Mouse (Mus musculus) limb, embryonic 15.5 days (tissue): ENCODE results near the gene Faim. TPM values are rescaled to one million over a fixed set of nuclear protein-coding genes. Genes with fewer than 3 reads are reported as not detected.
A peak's percentile ranks its signal among the peaks of the same experiment; 100 is the strongest.

Experiments used
- ATAC-seq: fragments of 200-750 bp; cut with Nextera tagmentation; 2 replicates; pipeline ENCODE4 v1.8.0; 2017; ENCODE audit warnings: low read depth, moderate TSS enrichment; ENCODE audit not compliant: insufficient number of reproducible peaks, low FRiP score, low TSS enrichment
- H3K27ac ChIP-seq: fragments of 300-500 bp; sonication (generic); 2 replicates; pipeline ENCODE4 v1.5.1; 2015; ENCODE audit warnings: moderate library complexity, mild to moderate bottlenecking, inconsistent platforms
- H3K27me3 ChIP-seq: fragments of 300-500 bp; sonication (generic); 2 replicates; pipeline ENCODE4 v1.6.1; 2015; ENCODE audit warnings: inconsistent platforms
- H3K36me3 ChIP-seq: fragments of 300-500 bp; sonication (generic); 2 replicates; pipeline ENCODE4 v1.6.1; 2015; ENCODE audit warnings: inconsistent platforms
- H3K4me1 ChIP-seq: fragments of 300-500 bp; sonication (generic); 2 replicates; pipeline ENCODE4 v1.6.1; 2015; ENCODE audit warnings: inconsistent platforms
- H3K4me2 ChIP-seq: fragments of 300-500 bp; sonication (generic); 2 replicates; pipeline ENCODE4 v1.6.1; 2015; ENCODE audit warnings: mild to moderate bottlenecking, inconsistent platforms
- H3K4me3 ChIP-seq: fragments of 300-500 bp; sonication (generic); 2 replicates; pipeline ENCODE4 v1.5.1; 2015; ENCODE audit warnings: mild to moderate bottlenecking, inconsistent platforms
- H3K9ac ChIP-seq: fragments of 300-500 bp; sonication (generic); 2 replicates; pipeline ENCODE4 v1.6.1; 2015; ENCODE audit warnings: inconsistent platforms
- H3K9me3 ChIP-seq: fragments of 300-500 bp; sonication (generic); 2 replicates; pipeline ENCODE4 v1.6.1; 2016; ENCODE audit warnings: inconsistent platforms
- WGBS: fragments of 180-500 bp; shearing (Covaris S2); methylation state at CpG from one replicate; pipeline ENCODE4 v1.1.7; 2015; 5-methylcytosine and 5-hydroxymethylcytosine counted together
- polyA plus RNA-seq: library from polyadenylated mRNA; unstranded; fragments of >200 nt; fragmentation: Nextera tagmentation; extraction: Ambion mirVana; gene quantifications from 2 replicates; pipeline ENCODE4 v1.2.1, GENCODE M21; 2015

The Faim gene
- polyA plus RNA-seq, 1 experiment from 2014 or later, result 34.0 TPM

- no peak overlapping the region for H3K4me2 ChIP-seq
- no peak overlapping the region for H3K27ac ChIP-seq
- H3K4me1 ChIP-seq, result peaks cover 30% of the 10 kb centered on the region
- no peak for ATAC-seq
- H3K9ac ChIP-seq, result no peak overlapping the region
- WGBS, result 7% methylated on average over 6 of the region's 6 CpGs
- no peaks in the 10 kb centered on the region for H3K36me3 ChIP-seq
- peaks cover 96% of the 10 kb centered on the region for H3K27me3 ChIP-seq
- no peaks in the 10 kb centered on the region for H3K9me3 ChIP-seq
- H3K4me3 ChIP-seq, result no peak overlapping the region
Observed at GRCm38 (mm10) chr9:98958628-98959027, 27.5 kb upstream of the Faim start.

- Histone ChIP-seq H3K4me3 (no peak overlapping the region), H3K4me2 (no peak overlapping the region), H3K4me1 (peaks cover 26% of the 10 kb centered on the region), H3K36me3 (no peaks in the 10 kb centered on the region), H3K9ac (no peak overlapping the region), H3K9me3 (no peaks in the 10 kb centered on the region), H3K27ac (no peak overlapping the region), H3K27me3 (peaks cover 94% of the 10 kb centered on the region)
- no peak for ATAC-seq
- WGBS, result 29% methylated on average over 3 of the region's 3 CpGs
Observed at GRCm38 (mm10) chr9:98959851-98960250, 26.3 kb upstream of the Faim start.

DNA sequence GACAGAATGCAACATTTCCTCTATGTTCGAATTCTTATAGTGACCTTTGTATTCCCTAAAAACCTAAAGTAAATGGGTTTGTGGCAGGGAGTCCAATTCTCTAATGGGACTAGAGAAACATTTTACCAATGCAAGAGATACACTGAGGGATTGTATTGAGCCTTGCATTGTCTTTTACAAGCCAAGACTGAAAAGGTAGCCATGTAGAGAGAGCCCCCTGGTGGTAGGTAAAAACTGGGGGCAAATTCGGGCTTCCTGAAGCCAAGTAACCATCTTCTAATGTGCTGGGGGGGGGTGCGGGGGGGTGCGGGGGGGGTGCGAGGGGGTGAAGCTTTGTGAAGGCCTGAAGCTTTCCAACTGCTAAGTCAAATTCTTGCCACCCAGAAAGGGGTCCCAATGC is 25.8 kb upstream of the Faim start:
- Histone ChIP-seq H3K4me2 (no peak overlapping the region), H3K27ac (no peak overlapping the region), H3K4me3 (no peak overlapping the region), H3K27me3 (peaks cover 94% of the 10 kb centered on the region), H3K9me3 (no peaks in the 10 kb centered on the region), H3K9ac (no peak overlapping the region), H3K4me1 (peaks cover 23% of the 10 kb centered on the region), H3K36me3 (no peaks in the 10 kb centered on the region)
- no peak for ATAC-seq
- 12% methylated on average over 5 of the region's 5 CpGs for WGBS

DNA sequence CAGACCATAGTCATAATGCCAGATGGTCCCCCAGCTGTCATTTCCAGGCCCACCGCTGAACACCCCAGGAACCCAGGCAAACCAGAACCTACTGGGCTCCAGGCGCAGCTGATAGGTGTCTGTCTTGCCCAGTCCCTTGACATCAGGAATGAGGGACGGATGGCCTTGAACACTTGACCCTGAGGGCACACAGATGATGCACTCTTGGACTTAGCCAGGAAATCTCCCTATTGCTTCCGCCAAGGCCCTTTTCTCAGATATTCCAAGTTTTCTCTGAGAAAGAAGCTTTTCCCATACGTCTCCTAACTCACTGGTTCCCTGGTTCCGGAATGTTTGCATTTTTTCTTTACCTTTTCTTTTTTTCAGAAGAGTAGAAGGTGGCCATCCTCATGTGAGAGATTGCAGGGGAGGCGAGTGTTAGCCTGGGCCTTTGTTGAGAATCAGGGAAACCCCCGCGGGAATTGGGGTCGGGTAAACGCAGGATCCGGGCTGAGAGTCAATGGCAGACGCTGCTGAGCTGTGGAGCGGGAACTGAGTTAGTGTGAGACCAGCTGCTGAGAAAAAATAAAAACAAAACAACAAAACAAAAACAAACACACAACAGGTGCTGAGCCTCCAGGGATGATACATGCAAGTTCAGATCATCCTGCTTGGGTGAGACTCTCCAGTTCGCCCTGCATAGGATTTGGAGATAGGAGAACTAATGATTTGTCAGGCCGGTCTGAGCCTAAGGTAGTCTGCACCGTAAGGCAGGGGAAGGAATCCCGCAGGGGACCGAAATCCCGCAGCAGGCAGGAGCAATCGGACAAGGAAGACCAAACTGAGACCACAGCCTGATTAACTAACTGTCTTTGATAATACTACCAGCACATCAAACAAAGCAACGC is 24.3 kb upstream of the Faim start:
- H3K9me3 ChIP-seq, result no peaks in the 10 kb centered on the region
- H3K27me3 ChIP-seq, result peaks cover 91% of the 10 kb centered on the region
- H3K36me3 ChIP-seq, result no peaks in the 10 kb centered on the region
- peaks cover 9% of the 10 kb centered on the region for H3K4me1 ChIP-seq
- no peak overlapping the region for H3K9ac ChIP-seq
- WGBS, result 7% methylated on average over 22 of the region's 22 CpGs
- no peak overlapping the region for H3K4me3 ChIP-seq
- H3K4me2 ChIP-seq, result no peak overlapping the region
- ATAC-seq, result no peak
- H3K27ac ChIP-seq, result no peak overlapping the region

DNA sequence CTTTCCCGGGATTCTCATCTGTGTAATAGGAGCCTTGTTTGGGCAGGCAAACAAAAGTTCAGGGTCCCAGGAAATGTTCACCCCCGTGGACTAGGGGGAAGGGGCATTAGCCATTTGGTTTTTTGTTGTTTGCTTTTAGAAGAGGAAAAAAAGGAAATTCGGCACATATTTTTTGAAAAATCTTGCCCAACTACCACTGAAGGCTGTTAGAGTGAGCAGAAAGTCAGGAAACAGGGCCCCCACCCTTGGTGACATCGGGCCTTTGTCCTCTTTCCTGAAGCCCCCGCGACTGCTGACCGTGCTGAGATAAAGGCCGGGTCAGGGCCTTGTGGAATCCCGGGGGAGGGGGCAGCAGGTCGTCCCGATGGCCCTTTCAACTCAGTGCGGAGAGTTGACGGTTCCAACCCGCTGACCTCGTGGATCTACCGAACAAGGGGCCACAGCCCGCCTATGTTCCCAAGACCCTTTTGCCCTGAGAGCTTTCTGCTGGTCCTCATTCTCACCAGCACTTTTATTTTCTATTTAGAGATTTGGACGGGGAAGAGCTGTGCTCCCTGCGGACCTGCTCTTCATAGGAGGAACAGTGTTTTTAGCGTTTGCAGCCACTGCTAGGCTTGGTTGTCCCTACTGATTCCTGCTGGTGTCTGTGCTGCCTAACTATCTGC is 23.6 kb upstream of the Faim start:
- Histone ChIP-seq H3K9me3 (no peaks in the 10 kb centered on the region), H3K4me2 (no peak overlapping the region), H3K4me3 (no peak overlapping the region), H3K27me3 (peaks cover 92% of the 10 kb centered on the region), H3K36me3 (no peaks in the 10 kb centered on the region), H3K4me1 (peaks cover 4% of the 10 kb centered on the region; the same call in 1 of the 2 replicates), H3K9ac (no peak overlapping the region), H3K27ac (no peak overlapping the region)
- WGBS, result under 1% methylated on average over 20 of the region's 20 CpGs
- no peak for ATAC-seq

- ATAC-seq, result no peak
Observed at GRCm38 (mm10) chr9:98963661-98964060, 22.5 kb upstream of the Faim start.

GRCm38 (mm10) chr9:98965084-98965483 is 21.1 kb upstream of the Faim start:
- H3K4me2 ChIP-seq, result no peak overlapping the region
- H3K4me1 ChIP-seq, result peaks cover 4% of the 10 kb centered on the region; the same call in 1 of the 2 replicates
- peaks cover 81% of the 10 kb centered on the region for H3K27me3 ChIP-seq
- no peak overlapping the region for H3K9ac ChIP-seq
- WGBS, result 2% methylated on average over 18 of the region's 18 CpGs
- no peaks in the 10 kb centered on the region for H3K36me3 ChIP-seq
- no peak overlapping the region for H3K4me3 ChIP-seq
- ATAC-seq, result no peak
- no peaks in the 10 kb centered on the region for H3K9me3 ChIP-seq
- no peak overlapping the region for H3K27ac ChIP-seq

More at GRCm38 (mm10) chr9:98963661-98964060, 22.5 kb upstream of the Faim start:
- no peak overlapping the region for H3K9ac ChIP-seq
- H3K9me3 ChIP-seq, result no peaks in the 10 kb centered on the region
- no peak overlapping the region for H3K4me2 ChIP-seq
- H3K27ac ChIP-seq, result no peak overlapping the region
- H3K4me1 ChIP-seq, result peaks cover 4% of the 10 kb centered on the region; the same call in 1 of the 2 replicates
- H3K36me3 ChIP-seq, result no peaks in the 10 kb centered on the region
- H3K27me3 ChIP-seq, result peaks cover 85% of the 10 kb centered on the region
- H3K4me3 ChIP-seq, result no peak overlapping the region
- WGBS, result 6% methylated on average over 18 of the region's 18 CpGs

DNA sequence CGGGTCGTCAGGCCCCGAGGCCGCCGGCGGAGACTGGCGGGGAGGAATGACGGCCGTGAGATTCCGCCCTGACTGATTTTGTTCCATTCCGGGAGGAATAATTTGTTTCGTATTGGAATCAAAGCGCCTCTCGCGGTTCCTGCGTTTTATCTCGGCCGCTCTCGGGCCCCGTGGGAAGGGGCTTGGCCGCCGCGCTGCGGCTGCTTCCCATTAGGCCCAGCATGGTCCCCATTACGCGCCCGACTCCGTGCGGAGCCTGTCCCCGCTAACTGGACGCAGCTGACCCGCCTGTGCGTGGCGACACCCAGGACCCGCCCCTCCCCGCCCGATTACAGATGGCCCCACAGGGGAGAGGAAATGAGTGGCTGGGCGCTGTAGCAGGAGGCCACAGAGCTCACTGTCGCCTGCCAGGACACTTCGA is 13.1 kb upstream of the Faim start:
- Histone ChIP-seq H3K4me1 (peaks cover 10% of the 10 kb centered on the region), H3K4me2 (peak overlapping the region; percentile 78), H3K27me3 (peaks cover 74% of the 10 kb centered on the region), H3K9me3 (no peaks in the 10 kb centered on the region), H3K9ac (no peak overlapping the region), H3K27ac (no peak overlapping the region), H3K4me3 (peak overlapping the region; percentile 40), H3K36me3 (no peaks in the 10 kb centered on the region)
- ATAC-seq, result peak; percentile 58; the same call in 1 of the 2 replicates
- under 1% methylated on average over 40 of the region's 40 CpGs for WGBS

GRCm38 (mm10) chr9:98973561-98973960 is 12.6 kb upstream of the Faim start:
- no peak for ATAC-seq
- Histone ChIP-seq H3K4me1 (peaks cover 10% of the 10 kb centered on the region), H3K4me2 (peak overlapping the region; percentile 78), H3K9ac (no peak overlapping the region), H3K4me3 (peak overlapping the region; percentile 40), H3K9me3 (no peaks in the 10 kb centered on the region), H3K27me3 (peaks cover 74% of the 10 kb centered on the region), H3K36me3 (no peaks in the 10 kb centered on the region), H3K27ac (no peak overlapping the region)
- 6% methylated on average over 7 of the region's 7 CpGs for WGBS

- WGBS, result 29% methylated on average over 2 of the region's 2 CpGs
- no peak for ATAC-seq
- Histone ChIP-seq H3K27ac (no peak overlapping the region), H3K9ac (no peak overlapping the region), H3K27me3 (peaks cover 65% of the 10 kb centered on the region), H3K4me1 (peaks cover 13% of the 10 kb centered on the region), H3K9me3 (no peaks in the 10 kb centered on the region), H3K4me3 (no peak overlapping the region), H3K4me2 (no peak overlapping the region), H3K36me3 (no peaks in the 10 kb centered on the region)
Observed at GRCm38 (mm10) chr9:98974898-98975297, 11.3 kb upstream of the Faim start.

GRCm38 (mm10) chr9:98976081-98976480 is 10.1 kb upstream of the Faim start:
- Histone ChIP-seq H3K36me3 (no peaks in the 10 kb centered on the region), H3K9ac (no peak overlapping the region), H3K4me1 (peaks cover 13% of the 10 kb centered on the region), H3K27ac (no peak overlapping the region), H3K27me3 (peaks cover 53% of the 10 kb centered on the region), H3K4me2 (no peak overlapping the region), H3K9me3 (no peaks in the 10 kb centered on the region), H3K4me3 (no peak overlapping the region)
- ATAC-seq, result no peak
- 90% methylated on average over 1 of the region's 1 CpGs for WGBS

DNA sequence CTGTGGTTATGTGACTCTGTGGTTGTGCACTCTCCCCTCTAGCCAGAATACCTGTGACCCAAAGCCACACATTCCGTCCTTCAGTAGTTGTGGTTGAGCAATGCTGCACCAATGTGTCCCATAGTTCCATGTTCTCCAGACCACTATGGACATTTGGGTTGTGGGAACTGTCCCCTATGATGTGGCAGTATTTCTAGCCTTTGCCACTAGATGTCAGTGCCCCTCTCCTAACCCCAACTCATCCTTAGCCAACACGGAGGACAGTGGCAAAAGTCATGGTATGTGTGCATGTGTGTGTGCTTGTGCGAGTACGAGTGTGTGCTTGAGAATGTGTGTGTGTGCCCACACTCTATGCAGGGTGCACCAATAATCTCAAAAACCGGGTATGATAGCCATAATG is 9.7 kb upstream of the Faim start:
- no peaks in the 10 kb centered on the region for H3K36me3 ChIP-seq
- ATAC-seq, result no peak
- peaks cover 50% of the 10 kb centered on the region for H3K27me3 ChIP-seq
- no peak overlapping the region for H3K9ac ChIP-seq
- H3K4me2 ChIP-seq, result no peak overlapping the region
- H3K4me1 ChIP-seq, result peaks cover 13% of the 10 kb centered on the region
- no peak overlapping the region for H3K4me3 ChIP-seq
- WGBS, result 44% methylated on average over 5 of the region's 5 CpGs
- no peaks in the 10 kb centered on the region for H3K9me3 ChIP-seq
- H3K27ac ChIP-seq, result no peak overlapping the region
